Mouse (Mus musculus) cortical plate, adult 2 months (tissue): Measurements from ENCODE around the gene Tomm20. TPM values are rescaled to one million over a fixed set of nuclear protein-coding genes. Genes with fewer than 3 reads are reported as not detected.

Experiments used
- H3K27ac ChIP-seq: fragments of 200-500 bp; 2 replicates; pipeline ENCODE4 v1.5.1; 2012; ENCODE audit warnings: low read length, control low read depth, inconsistent platforms; ENCODE audit not compliant: insufficient read depth
- H3K4me1 ChIP-seq: fragments of 200-500 bp; 2 replicates; pipeline ENCODE4 v1.6.1; 2011; ENCODE audit warnings: low read length; ENCODE audit not compliant: control insufficient read depth, insufficient read depth
- H3K4me3 ChIP-seq: fragments of 200-500 bp; 2 replicates; pipeline ENCODE4 v1.5.1; 2011; ENCODE audit warnings: mild to moderate bottlenecking, low read length, control low read depth; ENCODE audit not compliant: insufficient read depth
- CTCF ChIP-seq: fragments of 200-500 bp; IDR thresholded peaks from 2 replicates; pipeline ENCODE4 v1.5.1; 2011; ENCODE audit warnings: mild to moderate bottlenecking, control low read depth, low read length; ENCODE audit not compliant: insufficient read depth; ENCODE audit errors: extremely low read depth
- POLR2A ChIP-seq: fragments of 200-500 bp; IDR thresholded peaks from 2 replicates; pipeline ENCODE4 v1.6.1; 2011; ENCODE audit warnings: mild to moderate bottlenecking, low read length, control low read depth; ENCODE audit not compliant: insufficient read depth; ENCODE audit errors: extremely low read depth
- polyA plus RNA-seq: library from polyadenylated mRNA; depleted of rRNA; stranded (reverse); fragments of >200 nt; gene quantifications from 2 replicates; pipeline ENCODE4 v1.2.3, GENCODE M21; 2012

Gene Tomm20
- polyA plus RNA-seq, 1 experiment = 113 TPM

DNA sequence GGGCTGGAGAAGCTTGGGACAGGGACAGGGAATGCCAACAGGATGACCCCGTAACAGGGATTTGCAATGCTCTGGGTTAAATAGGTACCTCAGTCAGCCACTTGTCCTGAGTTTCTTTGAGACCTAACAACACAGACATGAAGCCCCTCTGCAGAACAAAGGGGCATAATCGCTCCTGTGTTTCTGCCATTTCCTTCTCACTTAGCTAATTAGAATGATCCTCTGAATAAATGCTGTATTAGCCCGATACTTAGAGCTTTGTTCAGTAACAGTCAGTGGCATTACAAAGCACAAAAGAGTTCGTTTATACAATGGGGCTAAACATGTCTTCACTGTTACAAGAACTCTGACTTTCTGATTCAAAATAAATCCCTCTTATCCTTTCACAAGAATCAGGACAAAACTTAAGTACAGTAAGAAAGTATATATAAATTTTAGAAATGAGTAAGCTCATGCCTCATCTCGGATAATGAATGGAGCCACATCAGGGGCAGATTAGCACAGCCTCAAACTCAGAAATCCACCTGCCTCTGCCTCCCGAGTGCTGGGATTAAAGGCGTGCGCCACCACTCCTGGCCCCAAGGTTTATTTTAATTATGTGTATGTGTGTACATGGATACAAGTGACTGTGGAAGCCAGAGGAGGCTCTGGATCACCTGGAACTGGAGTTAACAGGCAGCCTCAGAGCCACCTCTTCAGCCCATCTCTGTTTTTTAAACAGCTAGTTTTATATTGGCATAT lies 31.1 kb upstream of the Tomm20 start:
- no peak overlapping the region for H3K4me3 ChIP-seq
- TF ChIP-seq POLR2A (no peak), CTCF (no peak)
- peak overlapping the region; percentile 62 for H3K27ac ChIP-seq
- no peaks in the 10 kb centered on the region for H3K4me1 ChIP-seq

GRCm38 (mm10) chr8:126975706-126976105 lies 30.1 kb upstream of the Tomm20 start:
- Histone ChIP-seq H3K4me3 (no peak overlapping the region), H3K4me1 (no peaks in the 10 kb centered on the region), H3K27ac (no peak overlapping the region)
- TF ChIP-seq POLR2A = no peak
- no peak for TF ChIP-seq CTCF

DNA sequence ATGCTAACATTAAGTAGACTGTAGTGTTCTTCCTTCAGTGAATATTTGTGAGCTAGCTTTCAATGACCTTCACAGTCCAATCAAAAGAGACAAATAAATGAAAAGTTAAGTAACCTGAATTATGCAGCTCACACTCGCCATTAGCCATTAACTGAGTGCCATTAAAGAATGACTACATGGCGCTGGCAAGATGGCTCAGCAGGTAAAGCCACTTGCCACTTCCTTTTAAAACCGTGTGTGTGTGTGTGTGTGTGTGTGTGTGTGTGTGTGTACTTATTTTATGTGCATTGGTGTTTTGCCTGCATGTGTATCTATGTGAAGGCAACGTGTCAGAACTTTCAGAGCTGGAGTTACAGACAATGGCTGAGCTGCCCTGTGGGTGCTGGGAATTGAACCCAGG lies 28.9 kb upstream of the Tomm20 start:
- Histone ChIP-seq H3K27ac (no peak overlapping the region), H3K4me3 (no peak overlapping the region), H3K4me1 (peaks cover 2% of the 10 kb centered on the region; the same call in 1 of the 2 replicates)
- TF ChIP-seq POLR2A (no peak), CTCF (no peak)

DNA sequence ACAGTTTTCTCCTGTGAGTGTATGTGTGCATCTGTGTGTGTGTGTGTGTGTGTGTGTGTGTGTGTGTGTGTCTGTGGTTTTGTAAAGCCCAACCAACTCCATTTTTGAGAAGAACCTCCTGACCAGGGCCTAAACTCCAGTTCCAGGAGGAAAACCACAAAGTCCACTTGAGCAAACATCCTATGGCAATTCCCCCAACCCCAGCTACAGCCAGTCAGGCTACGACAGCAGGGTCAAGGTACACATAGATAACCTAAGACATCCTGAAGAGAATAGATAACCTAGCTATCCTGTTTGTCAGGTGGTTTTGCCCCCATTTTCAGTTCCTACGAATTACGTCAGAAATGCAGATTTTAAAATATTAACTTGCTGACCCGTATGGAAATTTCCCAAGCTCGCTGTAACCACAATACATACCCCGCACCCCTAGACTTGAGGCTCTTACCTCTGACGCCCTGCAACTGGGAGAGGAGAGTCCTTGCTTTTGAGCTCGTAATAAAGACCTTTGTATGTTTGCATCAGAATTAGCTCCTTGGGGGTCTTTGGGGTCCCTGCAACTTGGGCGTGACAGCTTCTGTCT lies 28.1 kb upstream of the Tomm20 start:
- H3K4me1 ChIP-seq = peaks cover 2% of the 10 kb centered on the region; the same call in 1 of the 2 replicates
- TF ChIP-seq POLR2A (no peak), CTCF (no peak)
- H3K27ac ChIP-seq = no peak overlapping the region

DNA sequence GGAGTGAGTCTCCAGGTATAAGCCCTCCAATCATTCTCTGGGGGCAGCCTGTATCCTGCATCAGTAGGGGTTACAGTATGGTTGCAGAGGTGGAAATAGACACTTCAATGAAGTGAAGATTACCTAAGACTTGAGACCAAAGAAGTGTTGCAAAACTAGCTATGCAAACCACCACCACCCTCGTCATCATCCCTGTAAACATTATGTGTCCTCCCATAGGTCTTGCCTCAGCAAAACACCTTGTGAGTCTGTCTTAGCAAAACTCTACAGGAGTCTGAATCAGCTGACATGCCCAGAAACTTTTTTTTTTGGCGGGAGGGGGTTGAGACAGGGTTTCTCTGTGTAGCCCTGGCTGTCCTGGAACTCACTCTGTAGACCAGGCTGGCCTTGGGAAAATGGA lies 27.0 kb upstream of the Tomm20 start:
- no peak overlapping the region for H3K4me3 ChIP-seq
- H3K4me1 ChIP-seq = peaks cover 2% of the 10 kb centered on the region; the same call in 1 of the 2 replicates
- TF ChIP-seq POLR2A = no peak
- no peak for TF ChIP-seq CTCF
- H3K27ac ChIP-seq = no peak overlapping the region

More for the DNA sequence above, 28.1 kb upstream of the Tomm20 start:
- no peak overlapping the region for H3K4me3 ChIP-seq

DNA sequence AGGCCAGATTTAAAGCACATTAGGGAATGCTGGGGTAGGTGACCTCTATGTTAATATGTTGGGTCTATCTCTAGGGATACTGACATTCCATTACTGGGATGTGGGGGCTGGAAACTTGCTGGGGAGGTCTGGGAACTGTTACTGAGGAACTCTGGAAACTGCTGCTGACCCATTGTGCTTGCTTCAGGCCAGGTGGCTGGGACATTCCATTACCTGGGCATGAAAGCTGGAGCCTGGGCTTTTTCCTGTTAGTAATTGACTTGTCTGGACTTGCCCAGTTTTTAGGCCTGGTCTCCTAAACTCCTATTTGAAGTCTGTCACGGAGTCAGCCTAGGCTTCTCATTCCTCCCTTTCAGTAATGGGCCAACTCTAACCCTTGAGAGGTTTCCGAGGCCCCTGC lies 26.5 kb upstream of the Tomm20 start:
- H3K4me1 ChIP-seq = peaks cover 2% of the 10 kb centered on the region; the same call in 1 of the 2 replicates
- TF ChIP-seq POLR2A (no peak), CTCF (no peak)
- H3K27ac ChIP-seq = no peak overlapping the region
- H3K4me3 ChIP-seq = no peak overlapping the region

DNA sequence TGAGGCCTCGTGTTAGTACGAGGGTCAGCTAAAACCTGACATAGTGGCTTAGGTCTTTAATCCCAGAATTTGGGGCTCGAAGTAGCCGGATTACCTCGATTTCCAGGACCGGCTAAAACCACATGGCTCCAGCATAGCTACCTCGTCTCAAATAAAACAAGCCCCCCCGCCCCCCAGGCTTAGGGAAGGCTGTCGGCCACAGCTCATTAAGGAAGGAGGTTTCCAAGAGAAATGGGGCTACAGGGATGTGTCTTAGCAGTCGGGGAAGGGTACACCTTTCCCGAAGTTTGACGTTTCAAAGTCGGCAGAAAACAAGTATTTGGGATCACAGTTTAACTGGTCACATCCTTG lies 25.6 kb upstream of the Tomm20 start:
- Histone ChIP-seq H3K27ac (no peak overlapping the region), H3K4me3 (peak overlapping the region; percentile 57), H3K4me1 (peaks cover 2% of the 10 kb centered on the region; the same call in 1 of the 2 replicates)
- no peak for TF ChIP-seq CTCF
- TF ChIP-seq POLR2A = no peak

GRCm38 (mm10) chr8:126970579-126971313 lies 25.1 kb upstream of the Tomm20 start, which contains the start of gene Rbm34:
Gene Rbm34 (minus strand): TSS chr8:126971071.
- Histone ChIP-seq H3K4me1 (peaks cover 2% of the 10 kb centered on the region; the same call in 1 of the 2 replicates), H3K4me3 (peak within 1 kb of the TSS; percentile 57), H3K27ac (no peak within 1 kb of the TSS)
- TF ChIP-seq POLR2A (peak; percentile 88), CTCF (no peak)

GRCm38 (mm10) chr8:126969546-126969945 lies 23.9 kb upstream of the Tomm20 start:
- no peak overlapping the region for H3K27ac ChIP-seq
- no peak overlapping the region; the same call in 1 of the 2 replicates for H3K4me3 ChIP-seq
- TF ChIP-seq POLR2A = no peak
- no peak for TF ChIP-seq CTCF

More at GRCm38 (mm10) chr8:126969546-126969945, 23.9 kb upstream of the Tomm20 start:
- peaks cover 2% of the 10 kb centered on the region; the same call in 1 of the 2 replicates for H3K4me1 ChIP-seq
